Mouse (Mus musculus) ES-Bruce4 (cell line): ENCODE data around the gene Zfp583.
"Not testable (repeated sequence)": the region's sequence is repeated elsewhere in the genome, so short reads cannot be mapped to it uniquely, and the experiment has no call there.

Source experiments
- CTCF ChIP-seq: IDR thresholded peaks from one replicate; pipeline ENCODE4 v1.8.1; 2011; ENCODE audit warnings: low read depth, low read length
- EP300 ChIP-seq: IDR thresholded peaks from 2 replicates; pipeline ENCODE4 v1.6.1; 2011; ENCODE audit warnings: low read depth, low read length; ENCODE audit not compliant: insufficient read depth
- POLR2A ChIP-seq: IDR thresholded peaks from one replicate; pipeline ENCODE4 v1.8.1; 2011; ENCODE audit warnings: low read length; ENCODE audit not compliant: insufficient read depth

- TF ChIP-seq CTCF, POLR2A: not testable (repeated sequence)
- TF ChIP-seq EP300: 0 out of 2 replicates have a peak, but pooled peaks have one; percentile 25
Observed at GRCm38 (mm10) chr7:6300796-6301195, 30.3 kb downstream of the Zfp583 start.
